Mouse (Mus musculus): Measurements from ENCODE around the gene Armcx1. TPM values are rescaled to one million over a fixed set of nuclear protein-coding genes. Genes with fewer than 3 reads are reported as not detected.

Armcx1 gene
- polyA plus RNA-seq (2012; rRNA removed) (2.0 and 4.3 TPM in 2 replicates), polyA plus RNA-seq (2014; fragmentation: Nextera tagmentation; extraction: Ambion mirVana) (4.4 and 4.7 TPM in 2 replicates)

GRCm38 (mm10) chrX:134717752-134718308, at the start of gene Armcx1:
Armcx1 (plus strand) TSS chrX:134717963.
- peak within 1 kb of the TSS; percentile 54 for H3K9ac ChIP-seq (replicated peaks)
- H3K36me3 ChIP-seq (replicated peaks; ENCODE audit: control insufficient read depth, insufficient read depth, low read depth) = no peaks in the 10 kb centered on the region
- H3K27ac ChIP-seq = no peak within 1 kb of the TSS
- peak within 1 kb of the TSS; percentile 74 for H3K4me2 ChIP-seq (ENCODE audit: low read depth)
- no peak for TF ChIP-seq EP300 (IDR thresholded peaks at IDR 0.05; ENCODE audit: low read depth)
- no peak for TF ChIP-seq CTCF (IDR thresholded peaks at IDR 0.05; ENCODE audit: low read depth)
- DNase-seq (ENCODE audit: low read depth in 3 of 3, low spot score in 3 of 3) (peak in 2 of 3 experiments; percentile 25 to 27), ATAC-seq (ENCODE audit: insufficient read depth) (peak; percentile 86)
- no peaks in the 10 kb centered on the region for H3K9me3 ChIP-seq (ENCODE audit: control insufficient read depth, low read length)
- H3K4me1 ChIP-seq (replicated peaks; ENCODE audit: control insufficient read depth in 2 of 2, insufficient read depth in 2 of 2, low read length in 1 of 2) = peaks cover 0 to 2% of the 10 kb centered on the region in 2 experiments; a peak in 1 of 4 replicates
- 12% methylated on average over 16 of the region's 16 CpGs for WGBS (ENCODE audit: insufficient replicate concordance)
- peak within 1 kb of the TSS; percentile 53 to 90 for H3K4me3 ChIP-seq (ENCODE audit: insufficient read depth in 1 of 2, low read depth in 2 of 2, low read length in 2 of 2)
- H3K27me3 ChIP-seq (ENCODE audit: control insufficient read depth, insufficient read depth, low read length) = no peaks in the 10 kb centered on the region

GRCm38 (mm10) chrX:134675022-134675421, 42.7 kb upstream of the Armcx1 start:
- Histone ChIP-seq H3K9ac (replicated peaks) (no peak overlapping the region), H3K27ac (no peak overlapping the region), H3K36me3 (replicated peaks; ENCODE audit: control insufficient read depth, insufficient read depth, low read depth) (no peaks in the 10 kb centered on the region), H3K9me3 (ENCODE audit: control insufficient read depth, low read length) (no peaks in the 10 kb centered on the region), H3K27me3 (ENCODE audit: control insufficient read depth, insufficient read depth, low read length) (no peaks in the 10 kb centered on the region), H3K4me1 (replicated peaks; ENCODE audit: control insufficient read depth in 2 of 2, insufficient read depth in 2 of 2, low read length in 1 of 2) (no peaks in the 10 kb centered on the region), H3K4me2 (ENCODE audit: low read depth) (no peak overlapping the region), H3K4me3 (ENCODE audit: insufficient read depth in 1 of 2, low read depth in 2 of 2, low read length in 2 of 2) (no peak overlapping the region)
- TF ChIP-seq EP300 (IDR thresholded peaks at IDR 0.05; ENCODE audit: low read depth) (no peak), CTCF (IDR thresholded peaks at IDR 0.05; ENCODE audit: low read depth) (no peak)
- ATAC-seq (ENCODE audit: insufficient read depth) (no peak), DNase-seq (ENCODE audit: low read depth in 3 of 3, low spot score in 3 of 3) (no peak)
- WGBS (ENCODE audit: insufficient replicate concordance) = 52% methylated on average over 5 of the region's 5 CpGs

- Histone ChIP-seq H3K9ac (replicated peaks) (no peak overlapping the region), H3K27ac (no peak overlapping the region), H3K4me3 (ENCODE audit: insufficient read depth in 1 of 2, low read depth in 2 of 2, low read length in 2 of 2) (no peak overlapping the region), H3K4me1 (replicated peaks; ENCODE audit: control insufficient read depth in 2 of 2, insufficient read depth in 2 of 2, low read length in 1 of 2) (no peaks in the 10 kb centered on the region), H3K36me3 (replicated peaks; ENCODE audit: control insufficient read depth, insufficient read depth, low read depth) (no peaks in the 10 kb centered on the region), H3K27me3 (ENCODE audit: control insufficient read depth, insufficient read depth, low read length) (no peaks in the 10 kb centered on the region), H3K4me2 (ENCODE audit: low read depth) (no peak overlapping the region), H3K9me3 (ENCODE audit: control insufficient read depth, low read length) (no peaks in the 10 kb centered on the region)
- no peak for DNase-seq (ENCODE audit: low read depth in 3 of 3, low spot score in 3 of 3)
- TF ChIP-seq CTCF (IDR thresholded peaks at IDR 0.05; ENCODE audit: low read depth) (no peak), EP300 (IDR thresholded peaks at IDR 0.05; ENCODE audit: low read depth) (no peak)
- WGBS (ENCODE audit: insufficient replicate concordance) = 73% methylated on average over 1 of the region's 1 CpGs
- no peak for ATAC-seq (ENCODE audit: insufficient read depth)
Observed at GRCm38 (mm10) chrX:134675959-134676358, 41.8 kb upstream of the Armcx1 start.

DNA sequence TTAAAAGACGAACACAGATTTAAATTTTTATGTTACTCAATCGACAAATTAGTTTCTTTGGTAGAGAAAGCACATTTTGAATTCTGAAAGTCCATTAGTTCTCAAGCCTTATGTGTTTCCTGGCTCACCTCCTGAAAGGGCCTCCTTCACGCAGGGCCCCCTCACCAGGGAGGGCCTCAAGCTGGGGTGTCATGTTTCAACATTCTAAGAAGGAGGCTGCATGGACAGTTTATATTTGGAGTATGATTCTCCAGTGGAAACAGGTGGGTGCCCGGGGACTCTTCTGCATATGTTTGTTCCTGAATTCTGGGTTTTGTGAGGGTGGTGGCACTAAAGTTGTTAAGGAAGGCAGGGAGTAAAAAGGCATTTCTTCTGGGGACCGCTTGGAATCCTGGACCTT, 32.8 kb upstream of the Armcx1 start:
- TF ChIP-seq CTCF (IDR thresholded peaks at IDR 0.05; ENCODE audit: low read depth) (no peak), EP300 (IDR thresholded peaks at IDR 0.05; ENCODE audit: low read depth) (no peak)
- no peaks in the 10 kb centered on the region for H3K36me3 ChIP-seq (replicated peaks; ENCODE audit: control insufficient read depth, insufficient read depth, low read depth)
- DNase-seq (ENCODE audit: low read depth in 3 of 3, low spot score in 3 of 3) (no peak), ATAC-seq (ENCODE audit: insufficient read depth) (no peak)
- H3K4me3 ChIP-seq (ENCODE audit: insufficient read depth in 1 of 2, low read depth in 2 of 2, low read length in 2 of 2) = no peak overlapping the region
- no peaks in the 10 kb centered on the region for H3K9me3 ChIP-seq (ENCODE audit: control insufficient read depth, low read length)
- H3K27me3 ChIP-seq (ENCODE audit: control insufficient read depth, insufficient read depth, low read length) = peaks cover 4% of the 10 kb centered on the region
- no peak overlapping the region for H3K9ac ChIP-seq (replicated peaks)
- H3K27ac ChIP-seq = no peak overlapping the region
- no peak overlapping the region for H3K4me2 ChIP-seq (ENCODE audit: low read depth)
- no peaks in the 10 kb centered on the region for H3K4me1 ChIP-seq (replicated peaks; ENCODE audit: control insufficient read depth in 2 of 2, insufficient read depth in 2 of 2, low read length in 1 of 2)
- 43% methylated on average over 5 of the region's 5 CpGs for WGBS (ENCODE audit: insufficient replicate concordance)

- WGBS (ENCODE audit: insufficient replicate concordance) = 9% methylated on average over 20 of the region's 33 CpGs
- Histone ChIP-seq H3K4me1 (replicated peaks; ENCODE audit: control insufficient read depth in 2 of 2, insufficient read depth in 2 of 2, low read length in 1 of 2) (no peaks in the 10 kb centered on the region), H3K4me2 (ENCODE audit: low read depth) (peak within 1 kb of the TSS; percentile 30), H3K36me3 (replicated peaks; ENCODE audit: control insufficient read depth, insufficient read depth, low read depth) (no peaks in the 10 kb centered on the region), H3K27ac (no peak within 1 kb of the TSS), H3K9ac (replicated peaks) (no peak within 1 kb of the TSS), H3K27me3 (ENCODE audit: control insufficient read depth, insufficient read depth, low read length) (peaks cover 4% of the 10 kb centered on the region), H3K4me3 (ENCODE audit: insufficient read depth in 1 of 2, low read depth in 2 of 2, low read length in 2 of 2) (peak within 1 kb of the TSS; percentile 6 to 26; a peak in 3 of 4 replicates), H3K9me3 (ENCODE audit: control insufficient read depth, low read length) (no peaks in the 10 kb centered on the region)
- ATAC-seq (ENCODE audit: insufficient read depth) = 0 out of 2 replicates have a peak, but pooled peaks have one; percentile 33
- DNase-seq (ENCODE audit: low read depth in 3 of 3, low spot score in 3 of 3) = no peak
- TF ChIP-seq CTCF (IDR thresholded peaks at IDR 0.05; ENCODE audit: low read depth) (no peak), EP300 (IDR thresholded peaks at IDR 0.05; ENCODE audit: low read depth) (no peak)
Observed at GRCm38 (mm10) chrX:134686267-134686666, 31.5 kb upstream of the Armcx1 start, which contains the start of gene Armcx4. Armcx4 (plus strand) TSS chrX:134686519.

All from liver, embryonic 14.5 days (tissue).